Mouse (Mus musculus) CD4-positive helper T cell, adult 2 months (primary cell): ENCODE measurements around the gene Appbp2.
A peak's percentile ranks its signal among the peaks of the same experiment; 100 is the strongest.

Experiments used
- DNase-seq: peaks from one replicate; pipeline ENCODE4 v3.0.0-alpha.2; 2012; ENCODE audit warnings: low read depth, missing footprints, low spot score

The Appbp2 gene

DNA sequence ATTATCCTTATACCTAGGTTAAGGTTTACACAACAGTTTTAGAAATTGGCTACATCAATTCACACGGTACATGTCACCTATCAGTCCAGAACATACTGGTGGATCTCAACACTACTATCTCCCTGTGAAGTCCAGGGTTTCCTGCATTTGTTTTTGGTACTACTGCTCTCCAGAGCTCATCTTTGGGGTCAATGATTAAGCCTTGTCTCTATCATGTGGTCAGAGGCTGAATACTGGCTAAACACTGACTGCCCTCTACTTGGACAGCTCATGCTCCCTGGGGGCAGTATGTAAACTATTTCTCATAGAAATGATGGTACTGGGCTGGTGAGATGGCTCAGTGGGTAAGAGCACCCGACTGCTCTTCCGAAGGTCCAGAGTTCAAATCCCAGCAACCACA lies 11.7 kb downstream of the Appbp2 start:
- DNase-seq: no peak

GRCm38 (mm10) chr11:85222561-85222960 lies 12.4 kb downstream of the Appbp2 start:
- DNase-seq: no peak

DNA sequence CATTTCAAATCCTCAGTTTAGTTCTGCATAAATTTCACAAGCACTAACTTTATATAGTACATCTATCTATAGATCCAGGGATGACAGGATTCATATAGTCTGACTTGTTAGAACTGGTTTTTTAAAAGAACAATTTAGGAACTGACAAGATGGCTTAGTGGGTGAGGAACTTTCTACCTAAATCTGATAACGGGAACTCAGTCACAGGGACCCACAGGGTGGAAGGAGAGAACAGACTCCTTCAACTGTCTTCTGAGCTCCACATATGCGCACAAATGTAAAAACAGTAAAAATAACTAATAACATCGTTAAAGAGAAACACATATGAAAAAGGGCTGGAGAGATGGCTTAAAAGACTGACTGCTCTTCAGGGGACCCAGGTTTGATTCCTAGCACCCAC lies 15.9 kb downstream of the Appbp2 start:
- no peak for DNase-seq

- DNase-seq: no peak
Measured at GRCm38 (mm10) chr11:85214679-85215078, 20.3 kb downstream of the Appbp2 start.

DNA sequence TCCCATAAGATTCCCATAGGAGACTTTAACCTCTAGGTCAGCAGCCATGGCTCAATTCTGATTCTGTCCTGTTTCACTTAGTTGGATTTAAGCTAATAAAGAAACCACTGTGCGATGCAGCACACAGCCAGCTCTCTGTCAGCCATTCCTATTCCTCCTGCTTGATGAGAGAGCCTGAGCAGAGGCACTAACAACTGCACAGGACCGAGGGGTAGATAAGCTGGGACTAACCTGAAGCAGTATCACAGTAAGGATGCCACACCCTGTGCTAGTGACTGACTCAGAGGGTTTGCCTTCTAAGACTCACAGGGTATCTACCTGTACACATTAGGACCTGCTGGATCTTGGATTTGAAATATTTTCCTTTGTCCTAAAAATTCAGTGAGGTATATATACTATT lies 21.7 kb downstream of the Appbp2 start:
- no peak for DNase-seq

GRCm38 (mm10) chr11:85211151-85211550 lies 23.8 kb downstream of the Appbp2 start:
- DNase-seq: no peak

DNA sequence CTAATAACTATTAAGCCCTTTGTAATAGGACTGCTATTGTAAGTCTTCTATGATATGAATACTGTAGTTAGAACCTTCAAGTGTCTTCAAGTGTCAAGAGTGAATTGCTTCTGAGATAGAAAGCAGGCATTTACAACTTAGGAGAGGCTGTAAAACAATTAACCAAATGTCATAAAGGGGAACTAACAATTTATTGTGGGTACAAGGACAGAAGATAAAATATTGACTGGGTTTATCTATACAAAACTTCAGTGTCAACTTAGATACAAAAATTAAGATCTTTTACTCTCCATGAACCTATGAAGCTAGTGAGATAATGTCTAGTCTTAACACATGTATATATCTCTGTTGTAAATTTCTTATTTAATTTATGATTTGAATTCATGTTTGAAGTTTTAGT lies 28.7 kb downstream of the Appbp2 start:
- no peak for DNase-seq

DNA sequence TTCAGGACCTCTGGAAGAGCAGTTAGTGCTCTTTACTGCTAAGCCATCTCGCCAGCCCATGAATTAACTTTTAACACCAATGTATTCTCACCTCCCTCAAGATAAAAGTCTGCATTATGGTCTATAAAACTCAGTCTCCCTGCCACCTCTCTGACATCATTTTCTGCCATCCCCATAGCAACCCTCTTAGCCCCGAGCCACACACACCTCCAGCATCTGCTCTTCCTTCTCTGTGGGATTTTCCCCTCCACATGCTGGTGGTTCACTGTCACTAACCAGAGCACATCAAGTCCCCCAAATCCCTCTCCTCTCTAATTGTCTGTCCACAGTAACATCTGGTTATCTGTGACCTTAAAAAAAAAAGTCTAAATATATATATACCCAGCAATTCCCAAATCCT lies 36.0 kb downstream of the Appbp2 start:
- DNase-seq: no peak

DNA sequence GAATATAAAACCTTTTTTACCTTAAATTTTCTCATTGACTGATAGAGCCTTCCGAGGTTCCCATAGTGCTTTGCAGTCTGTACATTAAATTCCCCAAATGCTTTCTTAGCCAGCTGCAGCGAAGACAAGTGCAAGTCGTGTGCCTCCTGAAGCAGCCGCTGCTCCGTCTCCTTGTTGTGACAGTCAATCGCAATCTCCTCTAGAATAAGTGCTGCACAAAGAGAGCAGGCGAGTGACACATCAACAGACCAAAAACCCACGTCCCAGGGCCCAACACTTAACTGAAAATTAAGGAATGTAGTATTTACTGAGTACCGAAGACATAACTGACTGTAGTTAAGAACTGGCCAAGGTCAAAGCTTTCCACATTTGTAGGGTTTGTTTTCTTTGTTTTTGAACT lies 38.9 kb downstream of the Appbp2 start:
- DNase-seq: no peak

- DNase-seq: no peak
Measured at GRCm38 (mm10) chr11:85194206-85194605, 40.7 kb downstream of the Appbp2 start.

DNA sequence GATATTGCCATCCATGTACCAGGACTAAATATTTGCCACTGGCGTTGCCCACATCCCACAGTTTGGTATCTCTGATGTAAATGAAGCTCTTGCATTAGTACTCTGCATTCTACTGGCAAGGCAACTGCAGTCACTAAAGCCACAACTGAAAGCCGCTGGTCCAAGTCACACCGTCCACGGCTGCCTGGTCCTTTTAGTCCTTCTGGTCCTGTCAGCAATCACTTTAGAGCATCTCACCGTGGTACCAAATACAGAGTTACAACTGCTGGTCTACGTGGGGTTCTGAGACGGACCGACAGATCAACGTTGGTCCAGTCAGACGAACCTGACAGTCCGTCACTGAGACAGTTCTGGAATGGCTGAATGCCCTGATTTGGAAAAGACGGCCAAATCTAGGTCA lies 44.2 kb downstream of the Appbp2 start:
- DNase-seq: no peak

- DNase-seq: no peak
Measured at GRCm38 (mm10) chr11:85189110-85189509, 45.8 kb downstream of the Appbp2 start.

DNA sequence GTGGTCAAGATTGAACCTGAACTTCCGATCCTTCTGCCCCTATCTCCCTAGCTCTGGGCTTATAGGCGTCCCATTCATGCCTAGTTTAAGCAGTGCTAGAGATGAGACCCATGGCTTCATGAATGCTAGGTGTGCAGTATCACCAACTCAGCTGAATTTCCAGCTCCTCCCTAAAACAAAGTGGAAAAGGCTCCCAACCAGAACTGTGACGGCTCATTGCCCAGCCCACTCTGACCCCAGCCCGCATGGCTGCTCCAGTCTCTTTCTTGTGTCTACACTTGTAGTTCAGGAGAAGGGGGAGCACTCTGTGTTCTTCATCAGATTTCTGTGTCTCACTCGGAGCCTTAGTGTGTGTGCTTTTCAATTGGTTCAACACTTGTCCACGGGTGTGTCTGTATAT lies 50.1 kb downstream of the Appbp2 start:
- no peak for DNase-seq

GRCm38 (mm10) chr11:85184082-85184481 lies 50.8 kb downstream of the Appbp2 start:
- DNase-seq: peak; percentile 71

GRCm38 (mm10) chr11:85183284-85183779 lies 51.6 kb downstream of the Appbp2 start:
- DNase-seq: no peak

DNA sequence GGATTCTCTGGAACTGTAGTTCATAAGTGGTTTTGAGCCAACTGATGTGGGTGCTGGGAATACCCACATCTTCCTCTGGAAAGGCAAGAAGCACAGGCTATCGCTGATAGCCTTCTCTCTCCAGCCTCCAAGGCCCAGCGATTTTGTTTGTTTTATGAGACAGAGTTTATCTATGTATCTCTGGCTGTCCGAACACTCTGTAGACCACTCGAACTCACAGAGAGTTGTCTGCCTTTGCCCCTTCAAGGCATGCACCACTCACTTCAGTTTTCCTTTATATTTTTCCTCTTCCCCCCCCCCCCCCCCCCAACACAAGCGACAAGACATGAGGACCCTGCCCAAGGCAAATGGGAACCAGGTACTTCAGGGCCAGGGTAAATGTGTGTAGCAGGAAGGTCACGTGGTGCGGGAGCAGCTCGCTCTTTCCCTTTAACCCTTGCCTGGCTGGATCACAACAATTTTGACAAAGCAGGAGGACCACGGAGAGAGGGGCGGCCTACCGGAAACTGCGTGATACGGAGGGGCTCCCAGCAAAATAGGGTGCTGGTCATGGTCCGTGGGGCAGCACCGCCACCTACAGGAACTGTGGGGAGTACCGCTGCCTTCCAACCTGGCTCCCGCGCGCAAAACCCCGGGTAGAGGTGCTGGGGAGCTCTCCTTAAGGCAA lies 52.2 kb downstream of the Appbp2 start:
- peak; percentile 63 for DNase-seq

DNA sequence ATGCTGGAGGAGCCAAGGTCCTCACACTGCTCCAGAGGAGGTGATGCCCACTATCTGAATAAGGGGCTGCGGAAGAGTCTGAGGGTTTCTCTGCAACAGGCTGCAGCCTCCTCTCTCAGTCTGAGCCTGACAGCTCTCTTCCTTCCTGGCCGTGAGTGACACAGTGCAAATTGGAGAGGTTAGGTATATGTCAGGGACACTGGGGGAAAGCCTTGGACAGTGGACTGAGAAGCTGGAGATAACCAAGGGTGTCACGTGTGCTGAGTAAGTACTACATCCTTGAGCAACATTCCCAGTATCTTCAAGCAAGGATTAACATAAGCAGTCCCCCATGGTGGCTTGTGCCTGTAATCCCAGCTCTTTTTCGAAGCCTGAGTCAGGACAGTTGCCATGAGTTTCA lies 56.5 kb downstream of the Appbp2 start:
- no peak for DNase-seq

DNA sequence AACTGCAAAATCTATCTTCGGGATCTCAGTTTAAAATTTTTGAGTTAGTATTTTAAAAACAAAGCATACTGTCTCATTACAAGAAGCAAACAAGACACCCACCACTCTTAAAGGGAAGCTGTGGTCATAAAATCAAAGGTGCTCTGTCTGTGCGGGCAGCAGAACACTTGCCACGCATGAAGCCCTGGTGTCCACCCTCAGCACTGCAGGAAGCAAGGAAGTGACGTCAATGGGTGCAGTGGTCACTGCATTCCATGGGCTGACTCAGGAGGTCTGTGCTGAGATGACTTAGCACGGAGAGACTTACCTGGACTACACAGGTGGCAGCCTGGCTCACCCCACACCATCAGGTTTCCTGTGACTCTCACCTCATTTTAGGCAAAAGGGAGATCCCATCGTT lies 57.2 kb downstream of the Appbp2 start:
- no peak for DNase-seq

DNA sequence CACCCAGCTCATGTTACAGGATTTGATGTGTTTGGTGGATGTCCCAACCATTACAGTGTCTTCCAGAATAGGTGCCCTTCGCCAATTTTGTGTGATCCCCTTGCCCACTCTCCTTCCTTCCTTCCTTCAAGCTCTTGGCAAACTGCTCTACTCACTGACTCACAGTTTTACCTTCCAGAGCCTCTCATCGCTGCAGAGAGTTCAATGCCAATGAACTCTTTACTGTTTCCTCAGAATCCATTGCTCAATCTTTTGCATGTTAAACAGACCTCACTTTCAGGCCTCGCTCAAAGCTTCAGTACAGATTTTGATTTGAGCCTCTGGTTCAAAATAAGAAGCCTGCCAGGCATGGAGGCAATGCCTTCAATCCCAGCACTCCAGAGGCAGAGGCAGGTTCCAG lies 59.0 kb downstream of the Appbp2 start:
- no peak for DNase-seq

DNA sequence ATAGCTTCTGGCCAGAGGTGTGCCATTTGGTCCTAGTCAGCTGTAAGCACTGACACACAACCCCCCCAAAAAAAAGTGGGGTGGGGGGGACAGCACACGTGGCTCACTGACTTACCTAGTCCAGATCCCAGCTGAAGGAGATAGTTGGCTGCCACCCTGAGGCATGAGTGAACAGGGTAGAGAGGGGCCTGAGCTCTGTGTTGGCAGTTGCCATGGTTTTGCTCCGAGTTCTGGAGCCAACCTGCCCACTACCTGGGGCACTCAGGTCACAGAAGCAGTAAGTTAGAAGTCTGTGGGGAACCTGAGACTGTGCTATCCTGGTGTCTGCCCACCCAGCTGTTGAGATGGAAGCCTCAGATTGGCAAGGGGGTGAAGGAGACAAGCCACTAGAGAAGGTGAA lies 64.1 kb downstream of the Appbp2 start:
- DNase-seq: no peak

- DNase-seq: peak; percentile 76
Measured at GRCm38 (mm10) chr11:85170058-85170740, 64.7 kb downstream of the Appbp2 start, which contains the start of gene 1700125H20Rik. TSS of gene 1700125H20Rik (plus strand) at chr11:85170404.

DNA sequence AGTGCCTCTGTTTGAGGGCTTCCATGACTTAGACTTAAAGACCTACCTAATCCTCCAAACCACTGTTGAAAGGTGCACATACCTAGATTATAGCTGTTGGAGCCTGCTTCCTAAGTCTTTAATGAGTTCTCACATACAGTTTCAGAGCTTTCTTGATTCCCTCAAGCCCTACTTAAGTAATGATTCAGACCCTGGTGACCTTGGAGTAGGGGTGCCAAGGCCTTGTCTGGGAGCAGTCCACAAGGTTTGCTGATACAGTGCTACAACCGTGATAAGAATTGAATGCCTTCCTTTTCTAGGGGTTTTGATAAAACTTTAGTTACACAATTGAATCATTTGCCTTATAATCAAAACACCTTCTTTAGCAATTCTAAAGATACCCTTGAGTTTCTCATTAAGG lies 67.4 kb downstream of the Appbp2 start:
- no peak for DNase-seq

- DNase-seq: no peak
Measured at GRCm38 (mm10) chr11:85164371-85164770, 70.6 kb downstream of the Appbp2 start.
